ENCODE assay signal across 8 mouse cellular contexts in the genomic region with DNA sequence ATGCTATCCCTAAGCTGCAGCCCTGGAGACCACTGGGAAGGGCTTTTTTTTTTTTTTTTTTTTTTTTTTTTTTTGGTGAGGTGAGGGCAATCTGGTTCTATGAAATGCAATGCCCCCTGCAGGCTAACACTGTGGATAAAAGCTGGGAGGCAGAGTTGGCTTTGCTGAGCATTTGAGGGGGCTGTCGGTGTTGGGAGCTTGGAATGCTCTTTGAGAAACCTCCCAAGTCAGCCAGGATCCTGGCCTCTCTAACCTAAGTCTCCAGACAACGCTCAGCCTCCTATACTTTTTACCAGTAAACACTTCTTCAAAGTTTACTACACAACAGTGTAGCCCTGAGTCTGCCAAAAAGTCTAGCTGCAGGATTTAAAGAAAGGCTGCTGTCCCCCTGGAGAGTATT.
A peak's percentile ranks its signal among the peaks of the same experiment; 100 is the strongest.
DNase-seq lines count a peak whose midpoint lies in the region; ATAC-seq and TF ChIP-seq lines count a peak whose summit lies in the region.

No protein-coding gene starts in this region.

- H3K27me3 ChIP-seq in heart, embryonic 10.5 days (ENCODE audit: insufficient read depth, poor library complexity, severe bottlenecking), result peaks cover 22% of the 10 kb centered on the region
- 0 out of 2 replicates have a peak, but pooled peaks cover 5% of the 10 kb centered on the region for H3K27me3 ChIP-seq in forebrain, embryonic 13.5 days
- no peaks in the 10 kb centered on the region for H3K27me3 ChIP-seq in intestine, embryonic 14.5 days (replicated peaks; ENCODE audit: control insufficient read depth, insufficient read depth, low read length)
- H3K27me3 ChIP-seq in liver, embryonic 14.5 days (ENCODE audit: control insufficient read depth, insufficient read depth, low read length), result no peaks in the 10 kb centered on the region

- TF ChIP-seq CTCF in liver, embryonic 14.5 days (IDR thresholded peaks at IDR 0.05; ENCODE audit: low read depth), result 0 out of 2 replicates have a peak, but pooled peaks have one; percentile 20

- peak; percentile 95 for DNase-seq in heart, adult 11 months
- DNase-seq in heart, embryonic 10.5 days (ENCODE audit: low spot score), result no peak
- DNase-seq in adipocyte (ENCODE audit: low spot score), result peak; percentile 40
- no peak for DNase-seq in intestine, embryonic 14.5 days (ENCODE audit: low spot score)
- DNase-seq in liver, embryonic 14.5 days (ENCODE audit: low read depth in 3 of 3, low spot score in 3 of 3), result no peak
- peak; percentile 54 for DNase-seq in right cerebral cortex, postnatal 14 days
- no peak for DNase-seq in ovary, adult 18-20 months (ENCODE audit: low spot score)

- no peaks in the 10 kb centered on the region for H3K36me3 ChIP-seq in heart, embryonic 10.5 days
- H3K36me3 ChIP-seq in forebrain, embryonic 13.5 days (ENCODE audit: poor library complexity, severe bottlenecking), result no peaks in the 10 kb centered on the region
- no peaks in the 10 kb centered on the region for H3K36me3 ChIP-seq in intestine, embryonic 14.5 days (ENCODE audit: control insufficient read depth, insufficient read depth, low read length)
- no peaks in the 10 kb centered on the region for H3K36me3 ChIP-seq in liver, embryonic 14.5 days (replicated peaks; ENCODE audit: control insufficient read depth, insufficient read depth, low read depth)

- no peak for TF ChIP-seq EP300 in liver, embryonic 14.5 days (IDR thresholded peaks at IDR 0.05; ENCODE audit: low read depth)

- H3K9ac ChIP-seq in forebrain, embryonic 13.5 days, result peak overlapping the region; percentile 81
- H3K9ac ChIP-seq in intestine, embryonic 14.5 days (ENCODE audit: low read length), result no peak overlapping the region
- H3K9ac ChIP-seq in liver, embryonic 14.5 days (replicated peaks), result no peak overlapping the region

- no peaks in the 10 kb centered on the region; the same call in 1 of the 2 replicates for H3K4me1 ChIP-seq in heart, embryonic 10.5 days
- H3K4me1 ChIP-seq in forebrain, embryonic 13.5 days, result peaks cover 35% of the 10 kb centered on the region
- H3K4me1 ChIP-seq in intestine, embryonic 14.5 days (replicated peaks; ENCODE audit: control insufficient read depth, insufficient read depth, low read length), result no peaks in the 10 kb centered on the region
- H3K4me1 ChIP-seq in liver, embryonic 14.5 days (replicated peaks; ENCODE audit: control insufficient read depth in 2 of 2, insufficient read depth in 2 of 2, low read length in 1 of 2), result peaks cover 0 to 2% of the 10 kb centered on the region in 2 experiments; a peak in 1 of 4 replicates

- H3K4me2 ChIP-seq in forebrain, embryonic 13.5 days, result peak overlapping the region; percentile 86
- peak overlapping the region; percentile 81 for H3K4me2 ChIP-seq in intestine, embryonic 14.5 days (ENCODE audit: low read length)
- peak overlapping the region; percentile 40 for H3K4me2 ChIP-seq in liver, embryonic 14.5 days (ENCODE audit: low read depth)

- H3K9me3 ChIP-seq in heart, embryonic 10.5 days, result no peaks in the 10 kb centered on the region
- H3K9me3 ChIP-seq in forebrain, embryonic 13.5 days (replicated peaks), result no peaks in the 10 kb centered on the region
- no peaks in the 10 kb centered on the region for H3K9me3 ChIP-seq in intestine, embryonic 14.5 days (ENCODE audit: control insufficient read depth, low read length)
- no peaks in the 10 kb centered on the region for H3K9me3 ChIP-seq in liver, embryonic 14.5 days (ENCODE audit: control insufficient read depth, low read length)

- WGBS in heart, embryonic 10.5 days, result 10% methylated on average over 2 of the region's 2 CpGs
- WGBS in forebrain, embryonic 13.5 days, result 13% methylated on average over 2 of the region's 2 CpGs
- 18% methylated on average over 2 of the region's 2 CpGs for WGBS in intestine, embryonic 14.5 days
- WGBS in liver, embryonic 14.5 days (ENCODE audit: insufficient replicate concordance), result 0% methylated on average over 2 of the region's 2 CpGs

- no peak overlapping the region for H3K4me3 ChIP-seq in heart, embryonic 10.5 days
- peak overlapping the region; percentile 67 for H3K4me3 ChIP-seq in forebrain, embryonic 13.5 days
- H3K4me3 ChIP-seq in intestine, embryonic 14.5 days (ENCODE audit: low read depth, low read length), result 0 out of 2 replicates have a peak overlapping the region, but pooled peaks have one; percentile 58
- peak overlapping the region; percentile 52 to 66 for H3K4me3 ChIP-seq in liver, embryonic 14.5 days (ENCODE audit: insufficient read depth in 1 of 2, low read depth in 2 of 2, low read length in 2 of 2)

- H3K27ac ChIP-seq in heart, embryonic 10.5 days, result no peak overlapping the region
- H3K27ac ChIP-seq in forebrain, embryonic 13.5 days, result peak overlapping the region; percentile 10; the same call in 1 of the 2 replicates
- no peak overlapping the region for H3K27ac ChIP-seq in intestine, embryonic 14.5 days (ENCODE audit: low read depth)
- H3K27ac ChIP-seq in liver, embryonic 14.5 days, result no peak overlapping the region

- ATAC-seq in forebrain, embryonic 13.5 days, result no peak
- no peak for ATAC-seq in intestine, embryonic 14.5 days (replicated peaks; ENCODE audit: low FRiP score, low TSS enrichment, low read depth)
- no peak for ATAC-seq in liver, embryonic 14.5 days (ENCODE audit: insufficient read depth)

Comparison
In these comparisons a context has a peak if more than half of its experiments do, and no peak if none do; other contexts are left out.
1. DNase-seq: peak in heart, adult 11 months (single experiment), adipocyte (single experiment) and right cerebral cortex, postnatal 14 days (single experiment); none in heart, embryonic 10.5 days (single experiment), intestine, embryonic 14.5 days (single experiment), liver, embryonic 14.5 days (0 of 3) and ovary, adult 18-20 months (single experiment).
2. Peak in every context shown above with its lines, with median percentiles within 50 percentile points of each other: H3K4me2 ChIP-seq.